Mouse (Mus musculus): ENCODE results near the gene Avpr1b. TPM values are rescaled to one million over a fixed set of nuclear protein-coding genes. Genes with fewer than 3 reads are reported as not detected.

Gene Avpr1b
- total RNA-seq (2023; ENCODE audit: inconsistent age), result not detected in 4 replicates

DNA sequence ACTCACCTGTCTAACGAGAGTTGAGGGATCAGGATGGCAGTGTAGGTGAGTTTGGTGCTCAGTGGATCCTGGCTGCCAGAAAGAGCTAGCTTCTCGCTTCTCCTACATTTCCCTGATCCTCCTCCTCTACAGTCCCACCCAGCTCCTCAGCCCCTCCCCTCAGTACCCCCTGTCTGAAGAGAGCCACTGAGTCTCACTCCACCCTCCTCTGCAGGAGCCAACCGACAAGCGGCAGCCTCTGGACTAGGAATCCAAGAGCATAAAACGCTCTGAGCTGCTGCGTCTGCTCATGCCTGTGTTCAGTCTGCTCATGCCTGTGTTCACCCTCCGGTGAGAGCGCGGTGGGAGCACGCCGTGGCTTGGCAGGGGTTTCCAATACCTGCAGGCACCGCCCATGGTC is at the start of gene Avpr1b:
Avpr1b (plus strand) TSS at position 335 of the 400 bp plus-strand sequence.

DNA sequence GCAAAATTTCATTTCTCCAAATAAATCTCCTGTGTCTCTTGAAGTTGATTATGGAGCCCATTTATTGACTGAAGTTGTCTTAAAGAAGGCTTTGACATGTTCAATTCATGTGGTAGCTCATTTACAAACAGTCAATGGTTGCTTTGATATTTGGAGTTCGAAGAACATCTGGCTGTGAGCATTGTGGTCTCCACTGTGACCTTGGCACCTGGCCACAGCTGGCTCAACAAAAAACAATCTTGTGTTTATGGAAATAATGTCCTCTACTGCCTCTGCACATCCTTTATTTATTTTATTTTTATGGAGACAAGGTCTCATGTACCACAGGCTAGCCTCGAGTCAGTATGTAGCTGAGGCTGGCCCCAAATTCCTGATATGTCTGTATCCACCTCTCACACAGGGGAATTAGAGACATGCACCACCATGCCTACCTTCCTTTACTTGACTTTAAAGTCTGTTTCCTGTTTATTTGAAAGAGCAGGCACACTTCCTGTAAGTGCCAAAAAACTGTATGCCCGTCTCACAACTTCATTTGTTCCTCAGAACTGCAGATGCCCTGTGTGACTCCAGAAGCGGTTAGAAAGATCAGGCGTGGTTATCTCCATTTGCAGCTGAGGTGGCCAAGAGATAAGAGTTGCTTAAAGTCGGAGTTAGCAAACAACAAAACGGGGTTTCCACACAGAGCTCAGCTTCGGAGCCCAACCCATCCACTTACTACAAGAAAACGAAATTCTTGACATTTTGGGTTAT is 38.9 kb downstream of the Avpr1b start, which contains the start of gene Ctse:
Ctse (plus strand) TSS at position 516 of the 750 bp plus-strand sequence.

Other genes with a start within 250 kb of the Avpr1b start
- gene Srgap2, start 71.9 kb upstream of the Avpr1b start, total RNA-seq (2023; ENCODE audit: inconsistent age), result 32.2 to 36.1 TPM (median 34.5 TPM) in 4 replicates
- gene Fam72a, start 71.3 kb upstream of the Avpr1b start, total RNA-seq (2023; ENCODE audit: inconsistent age), result 0.29 to 0.60 TPM (median 0.43 TPM) in 4 replicates
- gene Ctse, start 39.1 kb downstream of the Avpr1b start, total RNA-seq (2023; ENCODE audit: inconsistent age), result 127 to 150 TPM (median 135 TPM) in 4 replicates
- 0.42 to 1.1 TPM (median 0.67 TPM) in 4 replicates for gene Rab7b, start 89.5 kb downstream of the Avpr1b start, total RNA-seq (2023; ENCODE audit: inconsistent age)
- 0.27 TPM in 1 of 4 replicates, not detected in the others for gene Slc26a9, start 144.8 kb downstream of the Avpr1b start, total RNA-seq (2023; ENCODE audit: inconsistent age)
- not detected in 4 replicates for gene Pm20d1, start 198.1 kb downstream of the Avpr1b start, total RNA-seq (2023; ENCODE audit: inconsistent age)
- gene Slc41a1, start 228.3 kb downstream of the Avpr1b start, total RNA-seq (2023; ENCODE audit: inconsistent age), result 35.8 to 43.3 TPM (median 42.4 TPM) in 4 replicates

Data from B cell, adult (primary cell).